Mouse (Mus musculus) gastrocnemius, adult 8-10 months (tissue): Measurements from ENCODE around the gene Fbxo34. TPM values are rescaled to one million over a fixed set of nuclear protein-coding genes. Genes with fewer than 3 reads are reported as not detected.

Experiments used
- DNase-seq, 2 experiments: peaks; one replicate each; pipeline ENCODE4 v3.0.0; 2022; ENCODE audit warnings: low spot score in 2 of 2
- total RNA-seq, 4 experiments: library from RNA; stranded (reverse); gene quantifications; 2 replicates each; pipeline ENCODE4 v1.2.4; 2022

Fbxo34 gene
- total RNA-seq, 4 experiments from 2014 or later, result 10.2 to 15.1 (median 10.7) TPM

DNA sequence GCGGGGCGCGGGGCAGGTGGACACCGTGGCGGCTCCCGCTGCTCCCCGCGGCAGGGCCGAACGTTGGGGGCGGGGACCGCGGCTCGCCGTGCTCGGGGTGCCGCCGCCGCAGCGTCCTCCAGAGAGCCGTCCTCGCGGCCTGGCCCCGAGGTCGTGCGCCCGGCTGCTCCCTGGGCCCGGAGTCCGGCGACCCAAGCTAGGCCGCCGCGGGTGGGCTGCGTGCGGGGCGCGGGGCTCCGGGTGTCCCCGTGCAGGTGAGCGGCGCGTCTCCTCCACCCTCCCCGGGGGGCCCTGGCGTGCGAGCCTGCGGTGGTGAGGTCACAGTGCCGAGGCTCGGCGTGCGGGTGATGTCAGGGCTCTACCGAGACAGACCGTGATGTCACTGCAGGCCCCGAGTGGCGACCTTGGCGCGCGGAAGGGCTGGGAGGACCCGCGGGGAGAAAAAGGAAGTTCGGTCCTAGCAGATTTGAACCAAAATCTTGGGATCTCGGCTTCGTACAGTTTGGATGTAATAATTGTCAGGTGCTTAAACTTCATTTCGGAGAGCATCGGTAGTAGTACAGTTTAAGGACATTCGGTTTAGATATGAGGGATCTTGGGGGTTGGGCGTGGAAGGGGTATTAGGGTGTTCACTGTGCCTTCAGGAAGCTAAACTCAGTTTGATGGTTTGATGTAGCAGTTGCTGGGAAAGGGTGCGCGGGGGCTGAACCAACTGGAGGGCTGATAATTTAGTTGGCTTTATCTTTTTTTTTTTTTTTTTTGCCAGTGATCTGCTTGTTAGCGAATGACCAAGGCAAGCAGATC, 22.7 kb downstream of the Fbxo34 start:
- peak; percentile 26 to 32 for DNase-seq

- no peak for DNase-seq
Measured at GRCm38 (mm10) chr14:47473891-47474290, 23.7 kb downstream of the Fbxo34 start.

GRCm38 (mm10) chr14:47474571-47475254, 24.5 kb downstream of the Fbxo34 start:
- DNase-seq, result no peak

- no peak for DNase-seq
Measured at GRCm38 (mm10) chr14:47476266-47476665, 26.0 kb downstream of the Fbxo34 start.

GRCm38 (mm10) chr14:47477711-47478110, 27.5 kb downstream of the Fbxo34 start:
- peak; percentile 13 to 26 for DNase-seq

- no peak for DNase-seq
Measured at GRCm38 (mm10) chr14:47482200-47482599, 32.0 kb downstream of the Fbxo34 start.

DNA sequence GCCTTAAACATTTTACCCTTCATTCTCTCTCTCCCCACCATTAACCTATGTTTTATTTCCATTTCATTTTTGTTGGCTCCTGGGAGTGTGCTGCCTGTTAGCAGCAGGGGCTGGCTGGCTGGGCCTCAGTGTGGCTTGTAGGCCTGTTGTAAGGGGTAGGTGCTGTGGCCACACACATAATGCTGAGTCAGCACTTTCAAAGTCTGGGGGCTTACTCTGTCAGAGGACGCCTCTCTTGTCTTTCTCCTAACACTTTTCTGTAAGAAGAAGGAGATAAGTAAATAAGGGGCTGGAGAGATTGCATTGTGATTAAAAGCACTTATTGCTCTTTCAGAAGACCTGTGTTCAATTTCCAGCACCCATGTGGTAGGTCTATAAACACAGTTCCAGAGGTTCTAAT, 32.9 kb downstream of the Fbxo34 start:
- no peak for DNase-seq

GRCm38 (mm10) chr14:47488732-47489131, 38.5 kb downstream of the Fbxo34 start:
- no peak for DNase-seq

DNA sequence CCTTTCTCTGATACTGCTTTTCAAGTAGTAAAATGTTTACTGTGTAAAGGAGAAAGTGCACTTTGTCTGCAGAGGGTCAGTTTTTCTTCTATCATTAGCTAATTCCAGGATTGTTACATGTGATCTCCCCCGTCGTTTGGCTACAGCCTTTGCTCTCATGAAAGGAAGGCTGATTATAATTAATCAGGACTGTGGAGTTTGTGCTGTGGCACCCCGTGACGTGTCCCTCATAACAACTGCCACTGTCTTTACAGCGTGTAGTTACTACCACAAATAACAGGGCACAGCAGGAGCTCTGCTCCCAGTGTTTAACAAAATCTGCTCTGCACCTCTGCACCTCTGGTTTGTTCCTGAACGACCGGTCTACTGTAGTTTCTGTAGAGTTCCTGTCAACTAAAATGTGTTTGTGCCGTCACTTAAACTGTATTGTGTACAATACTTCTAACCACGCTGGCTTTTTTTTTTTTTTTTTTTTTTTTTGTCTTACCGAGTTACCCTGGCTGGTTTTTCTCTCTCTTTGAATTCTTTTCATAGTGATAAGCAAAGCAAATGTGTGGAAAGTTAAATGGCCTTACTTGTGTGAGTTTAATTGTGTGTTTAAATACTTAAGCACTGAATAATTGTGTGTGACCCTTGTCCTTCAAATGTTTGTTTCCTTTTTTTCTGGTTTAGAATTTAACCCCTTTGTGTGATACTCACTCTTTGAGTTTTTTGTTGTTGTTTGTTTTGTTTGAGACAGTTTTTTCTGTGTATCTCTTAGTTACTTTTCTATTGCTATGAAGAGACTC, 39.3 kb downstream of the Fbxo34 start:
- DNase-seq, result no peak

DNA sequence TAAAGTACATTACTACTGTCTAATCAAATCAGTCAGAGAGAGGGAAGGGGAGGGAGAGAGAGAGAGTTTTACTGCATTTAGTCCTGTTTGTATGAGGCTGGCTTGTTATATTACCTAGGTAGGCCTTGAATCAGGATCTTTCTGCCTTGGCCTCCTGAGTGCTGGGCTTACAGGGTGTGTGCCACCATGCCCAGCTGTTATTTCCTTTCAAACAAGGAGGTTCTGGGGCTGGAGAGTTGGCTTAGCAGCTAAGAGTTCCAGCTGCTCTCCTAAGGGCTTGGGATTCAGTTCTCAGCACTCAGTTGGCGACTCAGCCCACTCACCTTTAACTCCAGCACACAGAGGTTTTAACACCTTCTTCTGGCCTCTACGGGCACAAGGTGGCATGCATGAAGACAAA, 40.5 kb downstream of the Fbxo34 start:
- DNase-seq, result no peak

- no peak for DNase-seq
Measured at GRCm38 (mm10) chr14:47493592-47494361, 43.6 kb downstream of the Fbxo34 start.

- DNase-seq, result no peak
Measured at GRCm38 (mm10) chr14:47495951-47496350, 45.7 kb downstream of the Fbxo34 start.

DNA sequence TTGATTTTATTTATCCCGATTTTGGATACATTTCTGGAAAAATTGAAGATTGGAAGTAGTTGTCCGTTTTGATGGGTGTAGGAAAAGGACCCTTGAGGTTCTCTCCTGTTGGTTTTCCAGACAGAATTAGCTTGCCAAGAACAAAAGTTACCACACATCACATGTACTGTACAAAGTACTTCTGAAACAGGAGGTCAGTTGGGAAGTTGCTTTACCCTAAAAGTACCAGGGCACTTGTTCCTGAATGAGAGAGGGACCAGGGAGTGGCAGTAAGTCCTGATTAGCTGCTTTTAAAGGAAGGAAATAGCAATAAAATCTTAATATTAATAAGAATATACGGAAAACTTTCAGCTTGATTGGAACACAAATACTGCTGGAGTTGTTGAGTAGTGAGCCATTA, 46.9 kb downstream of the Fbxo34 start:
- DNase-seq, result no peak

DNA sequence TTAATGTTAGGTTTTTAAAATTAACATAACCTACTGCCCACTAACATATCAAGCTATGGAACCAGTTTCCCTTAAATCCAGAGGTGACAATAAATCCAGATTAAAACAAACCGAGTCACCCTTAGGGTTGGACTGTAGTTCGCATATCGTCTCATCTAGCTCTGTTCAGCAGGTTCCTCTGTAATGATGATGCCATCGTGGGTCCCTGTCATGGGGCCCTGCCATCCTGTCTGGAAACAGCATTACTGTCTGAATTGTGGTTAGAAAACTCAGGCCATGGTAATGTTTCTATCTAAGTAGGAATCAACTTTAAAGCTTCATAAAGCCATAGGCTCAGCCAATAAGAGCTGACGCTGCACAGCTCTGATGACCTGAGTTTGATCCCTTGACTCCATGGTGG, 48.4 kb downstream of the Fbxo34 start:
- DNase-seq, result no peak

DNA sequence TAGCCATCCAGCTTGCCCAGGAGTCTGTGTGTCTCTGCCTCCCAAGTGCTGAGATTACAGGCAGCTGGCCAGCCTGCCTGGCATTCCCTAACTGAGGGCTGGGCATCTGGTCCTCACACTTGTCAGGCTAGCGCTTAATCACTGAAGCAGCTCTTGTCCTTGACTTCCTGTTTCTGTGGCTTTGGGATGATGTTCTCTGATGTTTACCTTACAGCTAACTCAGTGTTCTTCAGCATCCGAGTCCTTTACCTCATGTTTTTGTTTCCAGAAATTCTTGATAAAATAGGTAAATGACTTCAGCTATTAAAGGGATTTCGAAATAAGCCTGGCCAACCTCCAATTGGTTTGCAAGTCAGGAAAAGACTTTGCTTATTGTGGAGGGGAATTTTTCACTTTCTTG, 53.8 kb downstream of the Fbxo34 start:
- no peak for DNase-seq

DNA sequence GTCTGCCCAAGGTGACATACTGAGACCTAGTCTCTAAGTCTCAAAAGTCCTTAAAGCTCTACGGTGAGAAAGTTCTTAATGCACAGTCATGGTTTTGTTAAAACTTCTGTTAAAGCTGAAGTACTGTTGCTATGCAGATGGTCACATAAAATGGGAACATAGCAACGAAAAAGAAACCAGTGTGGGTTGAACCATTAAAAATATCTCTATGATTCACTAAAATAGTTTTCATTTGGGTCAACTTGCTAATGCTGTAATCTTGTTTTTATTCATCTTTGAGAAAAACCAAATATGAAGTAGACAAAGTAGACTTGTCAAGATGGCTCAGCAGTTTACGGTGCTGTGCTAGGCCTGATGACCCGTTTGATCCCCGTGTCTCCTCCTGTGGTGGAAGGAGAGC, 56.5 kb downstream of the Fbxo34 start:
- no peak for DNase-seq

DNA sequence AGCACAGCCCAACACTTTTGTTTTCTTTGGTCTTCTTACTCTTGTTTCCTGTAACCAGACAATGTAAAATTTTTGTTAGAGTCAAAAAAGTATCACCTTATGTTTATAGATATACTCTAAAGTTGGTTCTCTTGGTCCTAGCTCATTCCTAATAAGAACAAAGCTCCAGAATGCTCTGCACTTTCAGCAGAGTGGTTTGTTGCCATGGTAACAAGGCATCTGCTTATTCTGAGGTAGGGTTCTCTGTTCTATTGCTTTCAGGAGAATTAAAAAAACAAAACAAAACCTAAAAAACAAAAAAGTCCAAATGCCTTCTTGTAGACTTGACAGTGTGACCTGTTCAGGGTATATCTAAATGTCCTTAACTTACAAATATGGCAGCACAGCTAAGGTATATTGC, 57.8 kb downstream of the Fbxo34 start:
- DNase-seq, result no peak

- no peak for DNase-seq
Measured at GRCm38 (mm10) chr14:47510244-47510643, 60.0 kb downstream of the Fbxo34 start.

DNA sequence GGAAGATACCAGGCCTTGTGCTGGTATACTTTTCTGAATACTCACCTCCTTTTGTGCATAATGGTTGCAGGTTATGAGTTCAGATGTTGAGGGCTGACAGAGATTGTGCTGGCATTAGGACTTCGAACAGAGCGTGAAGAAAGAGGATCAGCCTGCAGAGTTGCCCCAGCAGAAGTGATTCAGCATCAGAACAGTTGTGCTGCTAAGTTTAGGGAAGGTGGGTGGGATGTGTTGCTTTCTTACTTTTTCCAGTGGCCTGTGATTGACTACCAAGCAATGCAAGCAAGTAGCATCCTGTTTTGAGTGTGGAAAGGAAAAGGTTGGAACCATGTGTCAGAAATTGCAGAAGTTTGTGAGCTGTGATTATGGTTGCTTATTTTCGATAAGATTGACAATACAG, 63.4 kb downstream of the Fbxo34 start:
- no peak for DNase-seq

GRCm38 (mm10) chr14:47514816-47515453, 64.7 kb downstream of the Fbxo34 start:
- DNase-seq, result no peak

DNA sequence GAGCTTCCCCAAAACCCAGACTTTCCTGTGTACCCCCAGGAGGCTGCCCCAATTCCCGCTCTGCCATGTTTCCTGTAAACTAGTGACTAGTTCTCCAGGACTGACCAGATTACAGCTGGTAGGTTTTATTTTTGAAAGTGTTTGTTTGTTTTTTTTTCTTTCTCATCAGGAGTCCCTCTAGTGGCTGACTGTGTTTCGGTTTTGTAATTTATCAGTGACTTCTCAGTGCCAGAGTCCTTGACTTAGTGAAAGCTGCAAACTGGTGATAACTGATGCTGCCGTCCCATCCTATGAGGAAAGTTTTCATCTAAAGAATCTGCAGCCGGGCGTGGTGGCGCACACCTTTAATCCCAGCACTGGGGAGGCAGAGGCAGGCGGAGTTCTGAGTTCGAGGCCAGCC, 65.4 kb downstream of the Fbxo34 start:
- DNase-seq, result no peak
